Mouse (Mus musculus): ENCODE results near the gene Tmem143. TPM values are rescaled to one million over a fixed set of nuclear protein-coding genes. Genes with fewer than 3 reads are reported as not detected.
"Not testable (repeated sequence)": the region's sequence is repeated elsewhere in the genome, so short reads cannot be mapped to it uniquely, and the experiment has no call there.

Tmem143 gene
- polyA plus RNA-seq, 1 experiment from 2014 or later, result 8.7 TPM

DNA sequence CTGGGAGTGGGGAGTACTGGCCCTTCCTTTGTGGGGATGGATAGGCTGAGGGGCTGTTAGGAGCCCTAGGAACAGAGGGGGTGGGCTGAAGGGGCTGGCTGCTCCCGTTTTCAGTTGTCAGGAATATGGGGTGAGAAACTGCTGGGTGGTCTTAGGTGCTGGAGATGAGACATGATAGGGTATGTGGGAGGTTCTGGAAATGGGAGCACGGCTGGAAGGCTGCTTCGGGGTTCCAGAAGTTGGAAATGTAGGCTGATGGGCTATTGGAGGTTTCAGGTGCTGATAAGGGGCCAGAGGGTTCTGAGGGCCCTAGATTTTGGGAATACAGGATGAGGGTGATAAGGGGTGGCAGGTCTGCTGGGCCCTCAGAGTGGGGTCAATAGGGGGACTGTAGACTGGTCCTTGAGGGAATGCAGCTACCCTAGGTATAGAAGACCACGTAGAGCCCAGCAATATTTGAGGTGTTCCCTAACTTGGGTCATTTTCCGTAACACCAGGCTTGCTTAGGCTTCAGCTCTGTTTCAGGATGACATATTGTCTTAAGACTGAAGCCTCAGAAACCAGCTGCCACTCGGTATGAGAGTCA is 717 bp upstream of the Tmem143 start:
- ATAC-seq (ENCODE audit: insufficient number of reproducible peaks, insufficient read depth, low FRiP score, low read depth), result no peak
- WGBS, result 71% methylated on average over 6 of the region's 6 CpGs
- Histone ChIP-seq H3K9me3 (ENCODE audit: control insufficient read depth, low read length) (no peaks in the 10 kb centered on the region), H3K36me3 (ENCODE audit: control insufficient read depth, insufficient read depth, low read length) (no peaks in the 10 kb centered on the region), H3K9ac (ENCODE audit: low read length) (no peak overlapping the region), H3K27me3 (ENCODE audit: control insufficient read depth, insufficient read depth, low read length) (no peaks in the 10 kb centered on the region), H3K4me3 (ENCODE audit: control insufficient read depth in 1 of 2, insufficient read depth in 1 of 2, low read depth in 1 of 2, low read length in 2 of 2) (0 out of 4 replicates have a peak overlapping the region, but pooled peaks of 1 of the 2 experiments have one; percentile 1), H3K27ac (replicated peaks in 1 of 2; ENCODE audit: control insufficient read depth in 1 of 2, insufficient read depth in 1 of 2, low read depth in 2 of 2, low read length in 2 of 2) (no peak overlapping the region), H3K4me2 (ENCODE audit: low read length) (peak overlapping the region; percentile 96), H3K4me1 (ENCODE audit: control insufficient read depth in 2 of 2, insufficient read depth in 2 of 2, low read length in 2 of 2) (peaks cover 3 to 4% of the 10 kb centered on the region in 2 experiments; a peak in 3 of 4 replicates)

DNA sequence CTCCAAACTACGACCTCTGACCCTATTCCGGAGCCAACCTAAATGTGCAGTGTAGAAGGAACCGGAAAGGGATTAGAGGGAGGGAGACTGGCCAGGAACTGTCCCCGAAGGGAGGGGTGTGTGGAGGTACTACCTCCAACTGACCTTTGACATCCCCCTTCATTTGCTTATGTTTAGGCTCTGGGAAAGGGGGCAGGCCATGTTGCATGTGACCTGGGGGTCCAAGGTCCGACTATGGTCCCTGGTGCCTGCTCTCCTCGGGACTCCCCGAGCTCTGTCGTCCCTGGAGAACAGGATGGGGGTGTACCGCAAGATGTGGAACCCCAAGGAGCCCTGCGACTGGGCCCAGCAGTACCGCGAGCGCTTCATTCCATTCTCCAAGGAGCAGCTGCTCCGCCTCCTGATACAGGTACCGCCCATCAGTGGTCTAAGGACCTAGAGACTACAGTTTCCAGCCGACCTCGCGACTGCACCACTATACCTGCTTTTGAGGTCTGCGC is 567 bp downstream of the Tmem143 start:
- Histone ChIP-seq H3K9ac (ENCODE audit: low read length) (peak overlapping the region; percentile 81), H3K4me3 (ENCODE audit: control insufficient read depth in 1 of 2, insufficient read depth in 1 of 2, low read depth in 1 of 2, low read length in 2 of 2) (peak overlapping the region; percentile 50 to 59), H3K4me1 (ENCODE audit: control insufficient read depth in 2 of 2, insufficient read depth in 2 of 2, low read length in 2 of 2) (peaks cover 3 to 4% of the 10 kb centered on the region in 2 experiments; a peak in 3 of 4 replicates), H3K4me2 (ENCODE audit: low read length) (peak overlapping the region; percentile 96), H3K9me3 (ENCODE audit: control insufficient read depth, low read length) (no peaks in the 10 kb centered on the region), H3K27ac (replicated peaks in 1 of 2; ENCODE audit: control insufficient read depth in 1 of 2, insufficient read depth in 1 of 2, low read depth in 2 of 2, low read length in 2 of 2) (peak overlapping the region; percentile 44 to 79), H3K27me3 (ENCODE audit: control insufficient read depth, insufficient read depth, low read length) (no peaks in the 10 kb centered on the region), H3K36me3 (ENCODE audit: control insufficient read depth, insufficient read depth, low read length) (no peaks in the 10 kb centered on the region)
- peak; percentile 18 for ATAC-seq (ENCODE audit: insufficient number of reproducible peaks, insufficient read depth, low FRiP score, low read depth)
- WGBS, result under 1% methylated on average over 19 of the region's 19 CpGs

DNA sequence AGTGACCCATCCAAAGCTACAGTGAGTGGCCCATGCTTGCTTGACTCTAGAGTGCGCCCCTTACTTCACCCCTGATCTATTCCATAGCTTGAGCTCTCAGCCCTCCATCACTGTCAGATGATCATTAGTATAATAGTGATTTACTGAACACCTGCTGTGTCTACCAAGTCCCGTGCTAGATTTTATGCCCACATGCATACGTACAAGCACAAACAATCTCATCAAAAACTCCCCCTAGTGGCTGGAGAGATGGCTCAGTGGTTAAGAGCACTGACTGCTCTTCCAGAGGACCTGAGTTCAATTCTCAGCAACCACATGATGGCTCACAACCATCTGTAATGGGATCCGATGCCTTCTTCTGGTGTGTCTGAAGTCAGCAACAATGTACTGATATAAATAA is 1.4 kb downstream of the Tmem143 start:
- not testable (repeated sequence) for H3K36me3 ChIP-seq (ENCODE audit: control insufficient read depth, insufficient read depth, low read length); H3K9me3 ChIP-seq (ENCODE audit: control insufficient read depth, low read length); H3K4me1 ChIP-seq (ENCODE audit: control insufficient read depth in 2 of 2, insufficient read depth in 2 of 2, low read length in 2 of 2); H3K9ac ChIP-seq (ENCODE audit: low read length); H3K27me3 ChIP-seq (ENCODE audit: control insufficient read depth, insufficient read depth, low read length); H3K27ac ChIP-seq (replicated peaks in 1 of 2; ENCODE audit: control insufficient read depth in 1 of 2, insufficient read depth in 1 of 2, low read depth in 2 of 2, low read length in 2 of 2); ATAC-seq (ENCODE audit: insufficient number of reproducible peaks, insufficient read depth, low FRiP score, low read depth); H3K4me3 ChIP-seq (ENCODE audit: control insufficient read depth in 1 of 2, insufficient read depth in 1 of 2, low read depth in 1 of 2, low read length in 2 of 2)
- peak overlapping the region; percentile 96 for H3K4me2 ChIP-seq (ENCODE audit: low read length)
- WGBS, result 67% methylated on average over 4 of the region's 4 CpGs

DNA sequence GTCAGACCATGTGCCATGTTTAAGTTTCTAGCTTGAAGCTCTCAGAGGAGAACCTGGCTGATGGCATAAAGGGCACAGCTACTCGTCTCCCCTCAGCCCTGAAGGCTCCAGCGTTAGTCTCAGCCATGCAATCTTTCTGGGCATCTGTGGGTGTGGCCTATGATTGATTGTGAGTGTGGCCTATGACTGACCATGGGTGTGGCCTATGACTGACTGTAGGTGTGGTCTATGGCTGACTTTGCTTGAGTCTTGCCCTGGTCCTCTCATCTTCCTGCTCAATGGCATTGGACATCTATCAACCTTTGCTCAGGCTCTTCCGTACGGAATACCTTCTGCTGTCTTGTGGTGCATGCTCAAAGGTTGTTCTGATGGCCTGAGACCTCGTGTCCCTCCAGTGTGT is 4.8 kb downstream of the Tmem143 start:
- WGBS, result 54% methylated on average over 5 of the region's 5 CpGs
- ATAC-seq (ENCODE audit: insufficient number of reproducible peaks, insufficient read depth, low FRiP score, low read depth), result no peak
- Histone ChIP-seq H3K9ac (ENCODE audit: low read length) (no peak overlapping the region), H3K27ac (replicated peaks in 1 of 2; ENCODE audit: control insufficient read depth in 1 of 2, insufficient read depth in 1 of 2, low read depth in 2 of 2, low read length in 2 of 2) (no peak overlapping the region), H3K36me3 (ENCODE audit: control insufficient read depth, insufficient read depth, low read length) (no peaks in the 10 kb centered on the region), H3K4me3 (ENCODE audit: control insufficient read depth in 1 of 2, insufficient read depth in 1 of 2, low read depth in 1 of 2, low read length in 2 of 2) (no peak overlapping the region), H3K4me1 (ENCODE audit: control insufficient read depth in 2 of 2, insufficient read depth in 2 of 2, low read length in 2 of 2) (peaks cover 2 to 4% of the 10 kb centered on the region in 2 experiments; a peak in 3 of 4 replicates), H3K9me3 (ENCODE audit: control insufficient read depth, low read length) (no peaks in the 10 kb centered on the region), H3K27me3 (ENCODE audit: control insufficient read depth, insufficient read depth, low read length) (no peaks in the 10 kb centered on the region), H3K4me2 (ENCODE audit: low read length) (no peak overlapping the region)

DNA sequence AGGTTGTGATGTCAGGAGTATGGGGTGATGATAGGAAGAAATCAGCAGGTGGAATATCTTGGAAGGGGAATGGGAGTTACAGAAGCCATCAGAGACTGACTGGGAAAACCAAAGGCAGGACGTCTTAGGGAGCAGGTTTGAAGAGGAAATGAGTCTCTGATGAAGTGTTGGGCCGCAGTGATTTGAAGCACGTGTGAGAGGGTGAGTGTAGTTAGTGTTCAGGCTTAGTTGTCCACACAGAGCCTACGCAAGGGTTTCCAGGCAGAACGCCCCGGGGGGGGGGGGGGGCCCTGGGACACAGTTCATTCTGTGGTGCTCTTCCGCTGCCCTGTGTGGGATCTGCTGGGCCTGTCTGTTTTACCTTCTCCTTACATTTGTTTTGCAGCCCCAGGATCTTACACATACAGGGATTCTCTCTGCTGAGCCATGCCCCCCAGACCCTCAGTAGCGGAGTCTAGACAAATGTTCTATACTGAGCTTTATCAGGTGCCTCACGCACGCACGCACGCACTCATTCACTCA is 5.8 kb downstream of the Tmem143 start:
- Histone ChIP-seq H3K4me3 (ENCODE audit: control insufficient read depth in 1 of 2, insufficient read depth in 1 of 2, low read depth in 1 of 2, low read length in 2 of 2) (no peak overlapping the region), H3K36me3 (ENCODE audit: control insufficient read depth, insufficient read depth, low read length) (0 out of 2 replicates have a peak, but pooled peaks cover 8% of the 10 kb centered on the region), H3K9ac (ENCODE audit: low read length) (no peak overlapping the region), H3K27ac (replicated peaks in 1 of 2; ENCODE audit: control insufficient read depth in 1 of 2, insufficient read depth in 1 of 2, low read depth in 2 of 2, low read length in 2 of 2) (no peak overlapping the region), H3K27me3 (ENCODE audit: control insufficient read depth, insufficient read depth, low read length) (no peaks in the 10 kb centered on the region), H3K9me3 (ENCODE audit: control insufficient read depth, low read length) (no peaks in the 10 kb centered on the region), H3K4me1 (ENCODE audit: control insufficient read depth in 2 of 2, insufficient read depth in 2 of 2, low read length in 2 of 2) (peaks cover 2 to 4% of the 10 kb centered on the region in 2 experiments; a peak in 3 of 4 replicates), H3K4me2 (ENCODE audit: low read length) (no peak overlapping the region)
- WGBS, result 72% methylated on average over 12 of the region's 12 CpGs
- ATAC-seq (ENCODE audit: insufficient number of reproducible peaks, insufficient read depth, low FRiP score, low read depth), result no peak

DNA sequence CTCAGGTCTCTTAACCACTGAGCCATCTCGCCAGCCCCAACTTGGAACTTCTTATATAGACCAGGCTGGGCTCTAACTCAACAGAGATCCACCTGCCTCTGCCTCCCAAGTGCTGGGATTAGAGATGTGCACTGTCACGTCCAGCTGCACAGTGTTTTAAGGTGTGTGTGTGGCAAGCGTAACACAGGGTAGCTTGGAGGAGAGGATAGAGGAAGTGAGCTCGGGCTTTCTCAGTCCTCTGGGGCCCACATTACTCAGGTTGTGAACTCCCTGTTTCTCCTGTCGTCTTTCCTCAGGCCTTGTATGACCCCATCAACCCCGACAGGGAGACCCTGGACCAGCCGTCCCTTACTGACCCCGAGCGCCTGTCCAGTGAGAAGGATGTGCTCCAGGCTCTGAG is 9.9 kb downstream of the Tmem143 start:
- 89% methylated on average over 9 of the region's 9 CpGs for WGBS
- no peak overlapping the region for H3K27ac ChIP-seq (replicated peaks in 1 of 2; ENCODE audit: control insufficient read depth in 1 of 2, insufficient read depth in 1 of 2, low read depth in 2 of 2, low read length in 2 of 2)
- H3K4me1 ChIP-seq (ENCODE audit: control insufficient read depth in 2 of 2, insufficient read depth in 2 of 2, low read length in 2 of 2), result no peaks in the 10 kb centered on the region
- H3K4me2 ChIP-seq (ENCODE audit: low read length), result no peak overlapping the region
- H3K27me3 ChIP-seq (ENCODE audit: control insufficient read depth, insufficient read depth, low read length), result no peaks in the 10 kb centered on the region
- H3K4me3 ChIP-seq (ENCODE audit: control insufficient read depth in 1 of 2, insufficient read depth in 1 of 2, low read depth in 1 of 2, low read length in 2 of 2), result no peak overlapping the region
- no peak for ATAC-seq (ENCODE audit: insufficient number of reproducible peaks, insufficient read depth, low FRiP score, low read depth)
- no peak overlapping the region for H3K9ac ChIP-seq (ENCODE audit: low read length)
- no peaks in the 10 kb centered on the region for H3K9me3 ChIP-seq (ENCODE audit: control insufficient read depth, low read length)
- peaks cover 31% of the 10 kb centered on the region for H3K36me3 ChIP-seq (ENCODE audit: control insufficient read depth, insufficient read depth, low read length)

DNA sequence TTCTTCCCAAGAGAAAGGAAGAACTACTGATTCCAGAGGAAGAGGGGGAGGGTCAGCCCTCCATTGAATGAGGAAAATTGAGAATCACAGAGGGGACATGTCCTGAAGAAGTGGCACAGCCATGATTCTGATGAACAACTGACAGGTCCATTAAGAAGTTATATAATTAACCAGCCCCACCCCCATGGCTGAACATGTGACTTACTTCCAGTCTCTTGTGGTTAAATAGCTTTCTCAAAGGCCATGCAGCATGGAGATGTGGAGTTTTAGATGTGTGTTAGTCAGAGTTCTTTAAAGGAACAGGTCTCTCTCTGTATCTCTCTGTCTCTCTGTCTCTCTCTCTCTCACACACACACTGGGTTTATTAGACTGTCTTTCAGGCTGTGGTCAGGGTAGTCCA is 11.6 kb downstream of the Tmem143 start:
- no peak for ATAC-seq (ENCODE audit: insufficient number of reproducible peaks, insufficient read depth, low FRiP score, low read depth)
- no peak overlapping the region for H3K4me3 ChIP-seq (ENCODE audit: control insufficient read depth in 1 of 2, insufficient read depth in 1 of 2, low read depth in 1 of 2, low read length in 2 of 2)
- no peak overlapping the region for H3K4me2 ChIP-seq (ENCODE audit: low read length)
- no peaks in the 10 kb centered on the region for H3K4me1 ChIP-seq (ENCODE audit: control insufficient read depth in 2 of 2, insufficient read depth in 2 of 2, low read length in 2 of 2)
- no peaks in the 10 kb centered on the region for H3K27me3 ChIP-seq (ENCODE audit: control insufficient read depth, insufficient read depth, low read length)
- no peaks in the 10 kb centered on the region for H3K9me3 ChIP-seq (ENCODE audit: control insufficient read depth, low read length)
- H3K27ac ChIP-seq (replicated peaks in 1 of 2; ENCODE audit: control insufficient read depth in 1 of 2, insufficient read depth in 1 of 2, low read depth in 2 of 2, low read length in 2 of 2), result no peak overlapping the region
- H3K36me3 ChIP-seq (ENCODE audit: control insufficient read depth, insufficient read depth, low read length), result peaks cover 34% of the 10 kb centered on the region
- H3K9ac ChIP-seq (ENCODE audit: low read length), result no peak overlapping the region

DNA sequence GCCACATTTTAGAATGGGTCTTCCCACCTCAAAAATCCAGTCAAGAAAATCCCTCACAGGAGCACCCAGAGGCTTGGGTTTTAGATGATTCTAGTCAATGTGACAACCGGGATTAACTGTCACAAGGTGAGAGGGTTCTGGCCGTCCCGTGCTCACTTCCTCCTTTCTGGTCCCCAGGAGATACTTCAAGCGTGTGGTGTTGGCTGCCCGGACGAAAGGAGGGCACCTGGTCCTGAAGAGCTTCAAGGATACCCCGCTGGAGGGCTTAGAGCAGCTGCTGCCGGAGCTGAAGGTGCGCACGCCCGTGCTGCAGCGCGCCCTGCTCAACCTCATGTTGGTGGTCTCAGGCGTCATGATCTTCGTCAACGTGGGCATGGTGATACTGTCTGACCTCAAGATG is 12.4 kb downstream of the Tmem143 start:
- H3K4me3 ChIP-seq (ENCODE audit: control insufficient read depth in 1 of 2, insufficient read depth in 1 of 2, low read depth in 1 of 2, low read length in 2 of 2), result no peak overlapping the region
- no peaks in the 10 kb centered on the region for H3K9me3 ChIP-seq (ENCODE audit: control insufficient read depth, low read length)
- no peak overlapping the region for H3K9ac ChIP-seq (ENCODE audit: low read length)
- peaks cover 40% of the 10 kb centered on the region for H3K36me3 ChIP-seq (ENCODE audit: control insufficient read depth, insufficient read depth, low read length)
- no peak for ATAC-seq (ENCODE audit: insufficient number of reproducible peaks, insufficient read depth, low FRiP score, low read depth)
- WGBS, result 90% methylated on average over 16 of the region's 16 CpGs
- no peaks in the 10 kb centered on the region for H3K27me3 ChIP-seq (ENCODE audit: control insufficient read depth, insufficient read depth, low read length)
- H3K4me1 ChIP-seq (ENCODE audit: control insufficient read depth in 2 of 2, insufficient read depth in 2 of 2, low read length in 2 of 2), result no peaks in the 10 kb centered on the region
- H3K27ac ChIP-seq (replicated peaks in 1 of 2; ENCODE audit: control insufficient read depth in 1 of 2, insufficient read depth in 1 of 2, low read depth in 2 of 2, low read length in 2 of 2), result no peak overlapping the region
- no peak overlapping the region for H3K4me2 ChIP-seq (ENCODE audit: low read length)

Data from heart, embryonic 14.5 days (tissue).